In the genomic region with DNA sequence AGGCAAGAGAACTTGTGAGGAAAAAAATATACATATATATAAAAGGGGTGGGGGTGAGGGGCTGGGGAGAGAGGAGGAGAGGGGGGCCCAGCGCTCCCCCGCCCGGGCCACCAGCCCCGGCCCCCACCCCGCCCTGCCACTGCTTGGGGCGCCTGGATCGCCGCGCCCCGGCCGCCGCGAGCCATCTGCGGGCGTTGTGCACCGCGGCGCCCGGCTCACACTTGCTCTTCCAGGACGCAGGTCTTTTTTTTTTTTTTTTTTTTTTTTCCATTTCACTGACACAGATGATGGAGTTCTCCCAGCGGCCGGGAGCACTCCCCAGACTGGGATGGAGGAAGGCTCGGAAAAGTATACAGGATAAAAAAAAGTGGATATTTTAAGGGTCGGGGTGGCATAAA, we compare ENCODE assay signal across 8 mouse cellular contexts. TPM values are rescaled to one million over a fixed set of nuclear protein-coding genes. Genes with fewer than 3 reads are reported as not detected.
DNase-seq lines count a peak whose midpoint lies in the region; ATAC-seq and TF ChIP-seq lines count a peak whose summit lies in the region.

No protein-coding gene starts in this region.

- no peak for TF ChIP-seq POLR2A in embryonic fibroblast, embryonic 13.5 days (IDR thresholded peaks at IDR 0.05; ENCODE audit: low read depth, low read length)

- H3K4me2 ChIP-seq in kidney, postnatal 0 days (ENCODE audit: low read length): peak overlapping the region; percentile 95
- H3K4me2 ChIP-seq in intestine, embryonic 16.5 days (ENCODE audit: low read depth, low read length): peak overlapping the region; percentile 86
- H3K4me2 ChIP-seq in neural tube, embryonic 13.5 days: peak overlapping the region; percentile 83

- H3K27ac ChIP-seq in kidney, postnatal 0 days: no peak overlapping the region
- no peak overlapping the region for H3K27ac ChIP-seq in embryonic fibroblast, embryonic 13.5 days (ENCODE audit: insufficient read depth, low read length)
- H3K27ac ChIP-seq in intestine, embryonic 16.5 days (ENCODE audit: low read length): no peak overlapping the region
- H3K27ac ChIP-seq in neural tube, embryonic 13.5 days (replicated peaks): peak overlapping the region; percentile 96

- no peaks in the 10 kb centered on the region for H3K36me3 ChIP-seq in kidney, postnatal 0 days (ENCODE audit: insufficient read depth, low read length)
- H3K36me3 ChIP-seq in intestine, embryonic 16.5 days (ENCODE audit: control insufficient read depth, insufficient read depth, low read length): no peaks in the 10 kb centered on the region
- H3K36me3 ChIP-seq in neural tube, embryonic 13.5 days: no peaks in the 10 kb centered on the region

- WGBS in kidney, postnatal 0 days: under 1% methylated on average over 23 of the region's 24 CpGs
- under 1% methylated on average over 23 of the region's 24 CpGs for WGBS in intestine, embryonic 16.5 days
- 0% methylated on average over 5 of the region's 24 CpGs for WGBS in neural tube, embryonic 13.5 days

- no peak for TF ChIP-seq CTCF in kidney, postnatal 0 days (IDR thresholded peaks at IDR 0.05; ENCODE audit: low read depth)
- no peak for TF ChIP-seq CTCF in embryonic fibroblast, embryonic 13.5 days (IDR thresholded peaks at IDR 0.05; ENCODE audit: borderline replicate concordance, insufficient read depth, low read length)

- H3K4me1 ChIP-seq in kidney, postnatal 0 days (replicated peaks; ENCODE audit: insufficient read depth, low read length): peaks cover 28% of the 10 kb centered on the region; the same call in 1 of the 2 replicates
- no peaks in the 10 kb centered on the region; the same call in 1 of the 2 replicates for H3K4me1 ChIP-seq in embryonic fibroblast, embryonic 13.5 days (ENCODE audit: control insufficient read depth, insufficient read depth, low read length)
- peaks cover 42% of the 10 kb centered on the region for H3K4me1 ChIP-seq in intestine, embryonic 16.5 days (ENCODE audit: control insufficient read depth, insufficient read depth, low read length)
- peaks cover 74% of the 10 kb centered on the region for H3K4me1 ChIP-seq in neural tube, embryonic 13.5 days (replicated peaks)

- ATAC-seq in kidney, postnatal 0 days (replicated peaks; ENCODE audit: low FRiP score, low read depth): peak; percentile 27
- ATAC-seq in intestine, embryonic 16.5 days: peak; percentile 66
- peak; percentile 59 for ATAC-seq in neural tube, embryonic 13.5 days (ENCODE audit: low read depth)

- no peak for DNase-seq in kidney, postnatal 0 days (ENCODE audit: low spot score)
- DNase-seq in kidney, adult 9 months: no peak
- no peak for DNase-seq in B cell, adult 2 months
- DNase-seq in adrenal gland, adult 8-10 months: no peak
- no peak for DNase-seq in adipocyte (ENCODE audit: low spot score)

- no peaks in the 10 kb centered on the region for H3K9me3 ChIP-seq in kidney, postnatal 0 days (replicated peaks; ENCODE audit: low read length)
- no peaks in the 10 kb centered on the region for H3K9me3 ChIP-seq in intestine, embryonic 16.5 days (ENCODE audit: control insufficient read depth, low read length)
- H3K9me3 ChIP-seq in neural tube, embryonic 13.5 days: no peaks in the 10 kb centered on the region

- H3K27me3 ChIP-seq in kidney, postnatal 0 days (ENCODE audit: insufficient read depth, low read length): peaks cover 48% of the 10 kb centered on the region
- H3K27me3 ChIP-seq in intestine, embryonic 16.5 days (replicated peaks; ENCODE audit: control insufficient read depth, insufficient read depth, low read length): peaks cover 50% of the 10 kb centered on the region
- H3K27me3 ChIP-seq in neural tube, embryonic 13.5 days: peaks cover 49% of the 10 kb centered on the region

- H3K9ac ChIP-seq in kidney, postnatal 0 days (ENCODE audit: low read depth, low read length): no peak overlapping the region; the same call in 1 of the 2 replicates
- peak overlapping the region; percentile 73 for H3K9ac ChIP-seq in intestine, embryonic 16.5 days (ENCODE audit: low read depth, low read length)
- H3K9ac ChIP-seq in neural tube, embryonic 13.5 days: peak overlapping the region; percentile 85

- H3K4me3 ChIP-seq in kidney, postnatal 0 days (replicated peaks; ENCODE audit: low read depth, low read length): peak overlapping the region; percentile 64
- H3K4me3 ChIP-seq in embryonic fibroblast, embryonic 13.5 days (ENCODE audit: insufficient read depth, low read length): peak overlapping the region; percentile 76
- peak overlapping the region; percentile 64 for H3K4me3 ChIP-seq in intestine, embryonic 16.5 days (ENCODE audit: low read length)
- peak overlapping the region; percentile 63 for H3K4me3 ChIP-seq in neural tube, embryonic 13.5 days

RNA-seq across cellular contexts. Expression of gene Prox1, which starts 0.3 kb away (rescaled TPM):
- polyA plus RNA-seq in kidney, postnatal 0 days (2015; fragmentation: Nextera tagmentation; extraction: Ambion mirVana): 1.3 and 1.5 TPM in 2 replicates
- polyA plus RNA-seq in embryonic fibroblast, embryonic 13.5 days (2011; ENCODE audit: insufficient read length, low read depth, missing spikeins): 0.23 and 0.35 TPM in 2 replicates
- 1.8 TPM in 2 replicates for polyA plus RNA-seq in intestine, embryonic 16.5 days (2015; fragmentation: Nextera tagmentation; extraction: Ambion mirVana)
- polyA plus RNA-seq in neural tube, embryonic 13.5 days (2015; fragmentation: Nextera tagmentation; extraction: Ambion mirVana): 12.4 and 15.0 TPM in 2 replicates
- 10 to 100 TPM; 41.1 to 45.5 (median 44.9) TPM for total RNA-seq in adrenal gland, adult 8-10 months (2022)
